Mouse (Mus musculus) spleen, postnatal 4 days (tissue): ENCODE data around the gene Uncx.

ENCODE experiments used
- DNase-seq, 2 experiments: peaks; one replicate each; pipeline ENCODE4 v3.0.0; 2022; ENCODE audit warnings: low spot score in 2 of 2

Uncx gene

GRCm38 (mm10) chr5:139543214-139543613 lies at the start of gene Uncx:
Gene Uncx (plus strand): TSS chr5:139543494.
- DNase-seq: no peak

DNA sequence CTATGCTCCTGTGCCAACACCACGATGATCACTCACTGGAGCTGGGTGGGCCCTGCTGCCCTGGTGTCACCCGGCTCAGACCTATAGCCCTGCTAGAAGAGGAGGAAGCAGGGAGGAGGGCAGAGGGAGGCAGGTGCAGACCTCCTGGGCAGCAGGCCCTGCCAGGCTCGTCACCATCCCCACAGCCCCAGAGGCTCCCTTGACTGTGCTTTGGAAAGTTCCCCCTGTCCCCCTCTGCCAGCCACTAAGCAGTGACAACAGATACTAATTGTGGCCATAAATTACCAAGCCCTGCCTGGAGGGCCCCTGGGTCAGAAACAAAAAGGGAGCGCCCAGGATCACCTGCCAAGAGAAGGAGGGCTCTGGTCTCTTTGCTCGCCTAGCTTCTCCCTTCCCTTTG lies 49.6 kb upstream of the Uncx start:
- DNase-seq: no peak

DNA sequence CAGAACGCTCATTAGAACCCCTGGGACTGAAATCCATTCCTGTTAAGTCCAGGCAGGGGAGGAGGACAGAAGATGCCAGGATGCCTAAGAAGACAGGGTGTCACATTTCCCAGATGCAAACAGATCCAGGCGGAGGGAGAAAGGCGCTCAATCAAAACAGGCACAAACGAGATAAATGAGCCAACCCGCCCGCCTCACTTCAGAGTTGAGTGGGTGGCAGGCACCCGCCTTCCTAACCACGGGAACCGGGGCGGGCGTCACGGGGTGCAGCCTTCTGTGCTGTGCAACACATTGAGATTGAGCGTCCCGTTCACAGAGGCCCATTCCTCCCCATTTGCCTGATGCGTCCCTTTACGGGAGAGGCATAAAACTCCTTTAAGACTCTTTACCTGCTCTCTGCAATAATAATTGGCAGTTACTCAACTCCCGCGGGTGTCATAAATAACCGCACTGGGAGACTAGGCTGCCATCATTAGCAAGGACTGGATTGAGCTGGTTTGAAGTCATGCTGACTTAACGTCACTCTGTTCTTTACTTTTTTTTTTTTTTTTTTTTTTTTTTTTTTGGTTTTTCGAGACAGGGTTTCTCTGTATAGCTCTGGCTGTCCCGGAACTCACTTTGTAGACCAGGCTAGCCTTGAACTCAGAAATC lies 48.1 kb upstream of the Uncx start:
- DNase-seq: no peak

DNA sequence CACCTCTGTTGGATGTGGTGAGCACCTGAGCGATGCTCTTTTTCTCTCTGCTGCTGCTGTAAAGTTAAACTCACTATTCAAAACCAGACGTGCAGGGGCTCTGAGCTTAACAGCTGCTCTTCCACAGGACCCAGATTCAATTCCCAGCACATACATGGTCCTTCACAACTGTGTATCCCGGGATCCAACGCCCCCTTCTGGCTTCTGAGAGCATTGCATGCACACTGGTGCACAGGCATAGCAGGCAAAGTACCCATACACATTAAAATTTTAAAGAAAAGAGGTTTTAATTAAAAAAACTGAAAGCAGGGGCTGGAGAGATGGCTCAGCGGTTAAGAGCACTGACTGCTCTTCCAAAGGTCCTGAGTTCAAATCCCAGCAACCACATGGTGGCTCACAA lies 46.4 kb upstream of the Uncx start:
- no peak for DNase-seq

GRCm38 (mm10) chr5:139498791-139499190 lies 44.5 kb upstream of the Uncx start:
- no peak for DNase-seq

- DNase-seq: no peak
These were observed 41.0 kb upstream of the Uncx start for GRCm38 (mm10) chr5:139502281-139502680.

DNA sequence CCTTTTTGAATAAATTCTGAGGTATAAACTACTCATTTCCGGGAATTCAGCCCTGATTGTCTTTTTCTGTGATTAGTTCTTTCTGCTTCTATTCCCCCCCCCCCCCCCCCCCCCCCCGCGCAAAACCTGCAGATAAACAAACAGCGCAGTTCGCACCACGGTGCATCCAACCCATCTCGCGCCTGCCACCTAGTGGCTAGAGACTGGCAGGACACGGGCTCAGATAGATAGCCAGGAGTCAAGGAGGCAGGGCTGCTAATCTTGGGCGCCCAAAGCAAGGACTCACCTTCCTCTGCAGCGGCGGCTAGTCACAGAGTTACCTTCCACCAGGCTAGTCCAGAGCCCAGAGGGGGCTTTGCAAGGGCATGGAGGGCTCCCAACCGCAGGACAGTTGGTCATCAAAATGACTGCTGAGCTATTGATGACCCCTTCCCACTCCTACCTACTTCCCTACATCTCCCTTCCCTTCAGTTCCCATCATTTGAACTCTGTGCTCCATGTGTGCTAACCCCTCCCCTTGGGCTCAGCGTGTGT lies 38.2 kb upstream of the Uncx start:
- peak; percentile 77 to 92 for DNase-seq

- DNase-seq: no peak
These were observed 37.1 kb upstream of the Uncx start for GRCm38 (mm10) chr5:139506207-139506606.

- DNase-seq: no peak
These were observed 32.5 kb upstream of the Uncx start for GRCm38 (mm10) chr5:139510682-139511366.

DNA sequence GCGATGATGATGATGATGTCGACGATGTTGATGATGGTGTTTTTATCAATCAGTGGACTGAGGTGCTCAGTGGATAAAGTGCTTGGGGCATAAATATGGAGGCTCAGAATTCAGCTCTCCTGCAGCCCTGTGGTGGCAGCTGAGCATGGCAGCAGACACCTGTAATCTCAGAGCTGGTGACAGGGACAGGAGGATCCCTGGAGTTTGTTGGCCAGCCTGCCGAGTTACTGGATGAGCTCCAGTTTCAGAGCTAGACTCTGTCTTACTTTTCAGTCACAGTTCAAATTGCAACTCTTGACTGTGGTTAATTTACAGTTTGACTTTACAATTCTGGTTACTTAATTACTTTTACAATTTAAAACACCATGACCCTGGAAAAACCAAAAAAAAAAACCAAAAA lies 31.1 kb upstream of the Uncx start:
- DNase-seq: no peak

DNA sequence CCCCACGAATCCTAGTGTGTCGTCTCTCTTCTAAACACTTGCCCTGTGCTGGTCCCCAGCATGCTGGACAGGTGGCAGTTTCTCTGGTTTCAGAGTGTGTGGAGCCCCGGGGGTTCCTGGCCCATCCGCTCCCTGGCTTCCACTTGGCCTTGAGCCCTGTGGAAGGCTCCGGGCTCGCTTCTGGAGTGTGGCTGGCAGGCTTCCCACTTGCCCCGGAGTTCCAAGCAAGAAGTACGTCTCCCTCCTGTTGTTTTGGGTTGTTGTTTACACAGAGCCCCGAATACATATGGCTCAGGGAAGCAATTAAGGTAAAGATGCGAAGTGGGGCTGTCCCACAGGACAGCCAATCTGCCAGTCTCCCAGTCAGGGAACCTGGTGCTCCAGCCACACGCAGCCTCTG lies 27.0 kb upstream of the Uncx start:
- no peak for DNase-seq

DNA sequence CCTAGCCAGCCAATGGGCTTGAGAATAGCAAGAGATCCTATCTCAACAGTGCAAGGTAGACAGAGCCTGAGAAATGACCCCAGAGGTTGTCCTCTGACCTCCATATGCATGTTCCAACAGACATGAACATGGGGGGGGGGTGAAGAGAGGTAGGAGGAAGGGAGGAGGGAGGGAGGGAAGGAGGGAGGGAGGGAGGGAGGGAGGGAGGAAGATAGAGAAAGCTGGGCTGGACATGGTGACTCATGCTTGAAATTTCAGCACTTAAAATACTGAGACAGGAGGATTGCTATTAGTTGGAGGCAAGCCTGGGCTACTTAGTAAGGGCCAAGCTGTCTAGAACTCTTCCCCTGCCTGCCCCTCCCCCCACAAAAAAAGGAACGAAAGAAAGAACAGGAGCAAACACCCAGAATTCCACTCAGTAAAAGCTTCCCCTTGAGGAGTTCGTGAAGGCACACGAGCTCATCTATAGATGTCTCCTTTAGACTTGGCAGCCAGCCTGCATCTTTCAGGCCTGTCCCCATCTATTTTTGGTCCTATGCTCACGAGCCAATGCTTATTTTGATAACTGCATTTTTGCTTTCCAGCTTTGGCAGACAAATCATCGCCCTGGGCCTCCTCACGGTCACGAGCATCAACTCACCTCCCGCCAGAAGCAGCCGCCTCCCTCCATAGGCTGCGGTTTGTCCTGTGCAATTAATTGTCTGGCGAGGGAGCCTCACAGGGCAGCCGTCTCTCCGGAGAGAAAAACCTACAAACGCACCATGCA lies 23.0 kb upstream of the Uncx start:
- DNase-seq: no peak

- DNase-seq: no peak
These were observed 21.3 kb upstream of the Uncx start for GRCm38 (mm10) chr5:139521987-139522386.

DNA sequence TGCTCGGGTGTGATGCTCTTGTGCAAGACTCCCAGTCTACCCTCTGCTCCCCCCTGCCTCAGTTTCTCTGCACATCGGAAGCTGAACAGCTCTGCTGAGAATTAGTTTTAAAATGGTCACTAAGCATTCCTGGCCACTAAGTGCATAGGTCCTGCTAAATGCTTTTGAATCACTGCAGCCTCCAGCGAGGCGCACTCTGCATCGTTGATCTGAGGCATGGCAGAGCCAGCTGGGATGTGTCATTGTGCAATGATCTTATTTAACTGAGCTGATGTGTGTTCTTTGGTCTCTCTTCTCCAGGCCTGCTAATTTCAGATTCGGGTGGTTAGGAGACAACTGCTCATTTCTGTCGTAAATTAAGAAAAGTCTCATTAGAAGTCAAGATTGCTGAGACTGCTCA lies 14.4 kb upstream of the Uncx start:
- no peak for DNase-seq

DNA sequence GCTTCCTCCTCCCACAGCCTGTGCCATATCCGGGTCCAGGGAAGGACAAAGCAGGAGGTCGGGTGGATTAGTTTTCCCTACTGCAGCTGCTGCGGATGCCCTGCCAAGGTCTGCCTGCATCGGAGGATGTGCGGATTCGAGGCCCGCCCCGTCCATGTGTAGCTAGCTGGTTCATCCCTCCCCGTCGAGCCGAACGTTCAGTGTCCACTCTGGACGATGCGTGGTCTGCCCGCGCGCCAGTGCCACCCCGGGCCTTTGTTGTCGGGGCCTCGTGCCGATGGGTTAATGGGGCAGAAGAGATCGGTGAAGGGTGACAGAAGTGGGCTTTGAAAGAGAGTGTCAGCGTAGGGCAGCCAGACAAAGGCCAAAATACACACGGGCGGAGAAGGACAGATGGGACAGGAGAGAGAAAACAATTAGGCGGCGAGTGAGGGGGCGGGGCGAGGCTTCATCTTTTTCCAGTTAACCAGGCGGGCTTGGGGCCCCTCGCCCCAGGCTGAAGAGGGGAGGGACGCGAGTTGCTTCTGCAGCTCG lies 7.8 kb upstream of the Uncx start:
- DNase-seq: no peak

DNA sequence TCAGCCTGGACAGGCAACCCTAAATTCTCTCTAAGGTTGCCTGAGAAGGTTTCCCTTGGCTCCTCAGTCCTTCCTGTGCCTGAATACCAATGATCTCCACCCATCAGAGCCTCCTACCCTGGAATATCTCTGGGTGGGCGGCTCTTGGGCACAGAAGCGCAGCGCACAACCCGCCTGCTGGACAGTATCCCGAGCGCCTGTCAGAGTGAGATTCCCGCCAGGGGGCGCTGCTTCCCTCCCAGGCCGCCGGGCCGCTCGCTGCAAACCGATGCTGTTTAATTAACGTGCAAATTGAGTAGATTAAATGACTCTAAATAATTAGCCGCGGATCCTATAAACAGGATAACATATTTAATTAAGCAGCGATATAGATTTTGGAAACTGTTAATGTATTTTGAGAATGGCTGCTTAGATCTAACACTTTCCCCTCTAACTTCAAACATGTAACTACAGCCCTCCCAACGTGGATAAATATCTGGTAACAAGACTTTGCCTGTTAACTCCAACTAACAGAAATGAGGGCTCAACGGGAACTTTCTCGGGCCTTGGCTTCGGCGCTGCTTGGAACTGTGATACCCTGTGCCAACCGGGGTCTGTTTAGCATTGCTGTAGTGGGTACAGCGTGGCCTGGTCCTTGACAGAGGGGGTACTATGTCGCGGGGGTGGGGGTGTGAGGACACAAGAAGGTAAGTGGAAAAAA lies 6.9 kb upstream of the Uncx start:
- peak; percentile 64 to 92 for DNase-seq

- no peak for DNase-seq
These were observed 6.2 kb upstream of the Uncx start for GRCm38 (mm10) chr5:139536911-139537738.

DNA sequence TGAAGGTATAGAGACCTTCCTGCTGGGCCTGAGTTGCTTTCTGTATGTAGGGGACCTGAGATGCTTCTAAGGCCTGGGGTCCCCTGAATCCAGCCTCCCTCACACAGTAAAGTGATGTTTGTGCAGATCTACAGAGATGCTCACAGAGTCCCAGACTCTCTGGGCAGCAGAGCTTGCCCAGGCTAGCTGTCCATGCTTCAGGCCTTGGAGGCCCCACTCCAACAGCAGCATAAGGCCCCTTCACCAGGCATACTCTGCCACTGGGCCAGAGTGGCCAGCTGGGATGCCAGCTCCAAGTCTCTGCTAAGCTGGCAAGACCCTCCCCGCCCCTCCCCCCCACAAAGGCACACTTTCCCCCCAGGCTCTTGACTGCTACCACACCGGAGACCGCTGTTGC lies 5.6 kb upstream of the Uncx start:
- DNase-seq: no peak

GRCm38 (mm10) chr5:139541151-139542042 lies 1.9 kb upstream of the Uncx start:
- no peak for DNase-seq

DNA sequence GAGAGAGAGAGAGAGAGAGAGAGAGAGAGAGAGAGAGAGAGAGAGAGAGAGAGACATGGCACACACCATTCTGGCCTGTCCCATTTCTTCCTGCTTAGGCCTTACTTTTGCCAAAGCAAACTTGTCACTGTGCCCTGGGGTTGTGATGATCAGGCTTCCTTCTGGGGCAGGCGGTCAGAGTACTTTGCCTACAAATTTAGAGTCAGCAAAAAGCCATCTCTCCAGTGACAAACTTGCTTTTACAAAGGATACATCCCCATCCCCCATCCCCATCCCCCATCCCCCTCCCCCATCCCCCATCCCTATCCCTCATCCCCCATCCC lies 1.3 kb upstream of the Uncx start:
- no peak for DNase-seq
